Mouse (Mus musculus) megakaryocyte, embryonic 14.5 days (primary cell): ENCODE data around the gene Meiob. TPM values are rescaled to one million over a fixed set of nuclear protein-coding genes. Genes with fewer than 3 reads are reported as not detected.

Experiments used
- H3K27me3 ChIP-seq: replicated peaks from 2 replicates; pipeline ENCODE3; 2012; ENCODE audit warnings: inconsistent platforms
- H3K36me3 ChIP-seq: replicated peaks from 2 replicates; pipeline ENCODE3; 2012; ENCODE audit warnings: low read length, inconsistent platforms, mixed read lengths
- H3K4me1 ChIP-seq: 2 replicates; pipeline ENCODE4 v1.6.1; 2012; ENCODE audit warnings: inconsistent platforms
- H3K4me3 ChIP-seq: replicated peaks from 2 replicates; pipeline ENCODE3; 2012; ENCODE audit warnings: moderate library complexity, mild to moderate bottlenecking, inconsistent platforms
- H3K9me3 ChIP-seq: 2 replicates; pipeline ENCODE4 v1.6.1; 2012; ENCODE audit warnings: inconsistent platforms
- FLI1 ChIP-seq: IDR thresholded peaks from 2 replicates; pipeline ENCODE4 v1.6.1; 2012; ENCODE audit warnings: low read length, inconsistent platforms, mixed read lengths
- GATA1 ChIP-seq: IDR thresholded peaks from 3 replicates; pipeline ENCODE4 v1.6.1; 2012; ENCODE audit warnings: mixed read lengths, low read length, inconsistent platforms, borderline replicate concordance
- polyA plus RNA-seq: library from polyadenylated mRNA; stranded (reverse); fragments of >175 nt; gene quantifications from 2 replicates; pipeline ENCODE4 v1.2.3, GENCODE M21; 2012; ENCODE audit warnings: low replicate concordance; ENCODE audit not compliant: insufficient read depth

Gene Meiob
- polyA plus RNA-seq, 1 experiment: not detected

DNA sequence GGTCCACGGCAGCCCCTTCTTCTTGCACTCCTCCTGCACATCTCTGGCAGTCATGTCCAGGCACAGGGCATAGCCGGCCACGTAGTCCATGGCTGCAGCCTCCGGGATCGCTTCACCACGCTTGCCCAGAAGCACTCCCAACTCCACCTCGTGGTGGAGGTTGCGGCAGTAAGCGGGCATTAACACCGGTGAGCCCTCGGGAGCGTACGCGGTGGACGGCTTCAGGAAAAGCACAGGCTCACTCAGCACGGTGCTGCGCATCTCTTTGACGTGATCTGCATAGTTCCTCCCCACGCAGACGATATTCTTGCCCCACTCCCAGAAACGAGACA lies 45.6 kb downstream of the Meiob start:
- H3K36me3 ChIP-seq: peaks cover 26% of the 10 kb centered on the region
- TF ChIP-seq GATA1 (no peak), FLI1 (no peak)
- H3K27me3 ChIP-seq: no peaks in the 10 kb centered on the region
- H3K9me3 ChIP-seq: no peaks in the 10 kb centered on the region
- peaks cover 39% of the 10 kb centered on the region for H3K4me1 ChIP-seq
- H3K4me3 ChIP-seq: peak overlapping the region; percentile 100

- no peaks in the 10 kb centered on the region for H3K27me3 ChIP-seq
- peaks cover 38% of the 10 kb centered on the region for H3K4me1 ChIP-seq
- TF ChIP-seq GATA1 (no peak), FLI1 (no peak)
- peaks cover 30% of the 10 kb centered on the region for H3K36me3 ChIP-seq
- peak within 1 kb of the TSS; percentile 100 for H3K4me3 ChIP-seq
- H3K9me3 ChIP-seq: no peaks in the 10 kb centered on the region
Measured at GRCm38 (mm10) chr17:24850065-24850772, 46.1 kb downstream of the Meiob start, which contains the start of gene Fahd1. Gene Fahd1, minus strand, starts transcription at chr17:24850364.

- H3K36me3 ChIP-seq: peaks cover 35% of the 10 kb centered on the region
- H3K4me3 ChIP-seq: peak overlapping the region; percentile 100
- H3K4me1 ChIP-seq: peaks cover 38% of the 10 kb centered on the region
- no peaks in the 10 kb centered on the region for H3K9me3 ChIP-seq
- H3K27me3 ChIP-seq: no peaks in the 10 kb centered on the region
- TF ChIP-seq FLI1 (no peak), GATA1 (no peak)
Measured at GRCm38 (mm10) chr17:24850773-24851127, 46.7 kb downstream of the Meiob start.

DNA sequence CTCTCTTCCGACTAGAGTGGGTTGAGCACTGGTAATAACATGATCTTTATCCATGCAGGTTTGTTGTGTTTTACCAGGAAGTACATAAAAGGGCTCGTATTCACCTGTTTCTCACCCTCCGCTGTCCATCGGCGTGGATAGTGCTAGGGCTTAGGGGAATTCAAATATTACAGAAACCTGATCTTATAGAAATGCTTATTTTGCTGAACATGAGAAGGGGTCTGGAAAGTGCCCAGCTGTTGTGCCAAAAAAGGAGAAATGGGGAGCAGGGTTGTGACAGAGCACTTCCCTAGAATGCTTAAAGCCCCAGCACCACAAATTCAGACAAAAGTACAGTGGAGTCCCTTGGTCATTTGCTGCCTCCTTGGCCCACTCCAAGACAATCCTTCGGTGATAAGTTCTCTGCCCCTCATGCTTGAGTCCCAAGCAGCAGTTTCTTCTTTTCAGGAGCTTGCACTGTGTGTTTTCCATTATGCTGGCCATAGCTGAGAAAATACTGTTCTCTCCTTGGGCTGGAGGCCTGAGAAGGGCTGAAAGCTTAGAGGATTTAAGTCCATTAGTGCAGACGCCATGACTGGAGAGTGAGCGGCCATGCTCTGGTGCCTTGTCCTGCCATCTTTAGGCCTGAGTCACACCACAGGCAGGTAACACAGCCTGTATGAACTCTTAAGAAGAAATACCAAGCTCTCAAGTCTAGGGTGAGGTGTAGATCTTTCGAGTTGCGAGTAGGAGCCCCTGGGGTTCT lies 47.5 kb downstream of the Meiob start:
- peak overlapping the region; percentile 100 for H3K4me3 ChIP-seq
- TF ChIP-seq FLI1 (no peak), GATA1 (no peak)

DNA sequence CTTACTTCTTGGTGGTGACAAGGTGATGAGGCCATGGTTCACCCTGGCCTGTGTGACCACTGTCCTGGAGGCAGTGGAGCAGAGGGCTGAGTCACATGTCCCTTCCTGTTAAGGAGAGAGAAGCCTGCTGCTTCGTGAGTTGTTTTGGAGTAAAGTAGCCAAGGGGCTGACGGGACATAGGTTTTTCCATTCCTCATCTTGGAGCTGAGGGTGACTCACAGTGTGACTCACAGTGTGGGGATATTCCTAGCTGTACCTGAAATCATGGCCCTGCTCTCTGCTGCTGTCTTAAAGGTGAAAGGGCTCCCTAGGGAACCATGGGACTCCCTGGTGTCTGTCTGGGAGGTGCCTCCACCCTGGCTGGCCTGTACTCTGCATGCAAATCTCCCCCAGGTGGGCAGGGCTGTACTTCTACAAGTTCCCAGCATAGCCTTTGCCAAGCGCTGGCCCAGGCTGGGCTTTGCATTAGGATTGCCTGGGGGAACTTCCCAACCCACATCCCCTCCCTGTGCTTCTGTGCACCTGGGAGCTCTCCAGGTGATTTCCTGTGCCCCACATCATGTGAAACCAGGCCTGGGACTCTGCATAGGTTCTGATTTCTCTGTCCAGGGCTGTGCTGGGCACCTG lies 51.9 kb downstream of the Meiob start:
- H3K4me3 ChIP-seq: no peak overlapping the region
- H3K36me3 ChIP-seq: peaks cover 73% of the 10 kb centered on the region
- no peaks in the 10 kb centered on the region for H3K27me3 ChIP-seq
- peaks cover 43% of the 10 kb centered on the region for H3K4me1 ChIP-seq
- no peaks in the 10 kb centered on the region for H3K9me3 ChIP-seq
- TF ChIP-seq FLI1 (no peak), GATA1 (no peak)

More for the DNA sequence above, 47.5 kb downstream of the Meiob start:
- Histone ChIP-seq H3K27me3 (no peaks in the 10 kb centered on the region), H3K9me3 (no peaks in the 10 kb centered on the region), H3K36me3 (peaks cover 43% of the 10 kb centered on the region), H3K4me1 (peaks cover 35% of the 10 kb centered on the region)

DNA sequence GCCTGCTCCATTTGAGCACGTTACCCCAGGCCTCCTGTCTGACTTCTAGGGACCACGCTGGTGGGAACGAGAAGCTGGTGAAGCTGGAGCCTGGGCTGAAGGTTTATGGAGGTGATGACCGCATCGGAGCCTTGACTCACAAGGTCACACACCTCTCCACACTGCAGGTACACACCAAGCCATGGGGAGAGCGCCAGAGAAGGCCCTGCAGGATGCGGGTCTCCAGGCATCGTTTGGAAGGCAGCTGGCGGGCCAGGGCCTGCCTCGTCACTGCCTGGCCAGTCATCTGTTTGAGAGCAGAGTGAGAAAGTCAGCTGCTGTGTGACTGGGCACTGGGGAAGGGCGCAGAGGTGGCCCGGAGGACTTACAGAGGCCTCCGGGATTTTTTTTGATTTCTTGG lies 52.5 kb downstream of the Meiob start:
- no peaks in the 10 kb centered on the region for H3K9me3 ChIP-seq
- no peak overlapping the region for H3K4me3 ChIP-seq
- no peaks in the 10 kb centered on the region for H3K27me3 ChIP-seq
- H3K4me1 ChIP-seq: peaks cover 37% of the 10 kb centered on the region
- TF ChIP-seq FLI1: no peak
- no peak for TF ChIP-seq GATA1
- peaks cover 80% of the 10 kb centered on the region for H3K36me3 ChIP-seq

- no peak overlapping the region for H3K4me3 ChIP-seq
- peaks cover 88% of the 10 kb centered on the region for H3K36me3 ChIP-seq
- no peaks in the 10 kb centered on the region for H3K9me3 ChIP-seq
- peaks cover 34% of the 10 kb centered on the region for H3K4me1 ChIP-seq
- TF ChIP-seq FLI1: no peak
- no peak for TF ChIP-seq GATA1
- no peaks in the 10 kb centered on the region for H3K27me3 ChIP-seq
Measured at GRCm38 (mm10) chr17:24857831-24858470, 53.9 kb downstream of the Meiob start.

DNA sequence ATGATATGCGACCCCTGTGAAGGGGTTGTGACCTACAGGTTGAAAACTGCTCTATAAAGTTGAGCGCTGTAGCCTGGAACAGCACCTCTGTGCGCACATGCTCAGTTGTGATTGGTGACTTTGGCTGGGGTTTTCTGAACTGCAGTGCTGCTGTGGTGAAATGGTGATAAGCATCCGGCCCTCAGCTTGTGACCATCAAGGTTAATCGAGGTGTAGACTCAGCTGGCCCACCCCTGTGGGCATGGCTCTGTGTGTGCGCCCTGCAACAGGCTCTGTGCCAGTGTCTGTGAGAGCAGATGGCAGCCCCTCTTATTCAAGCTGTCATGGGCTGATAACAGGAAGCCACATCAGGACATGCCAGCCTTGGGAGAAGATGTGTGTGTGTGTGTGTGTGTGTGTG lies 54.9 kb downstream of the Meiob start:
- Histone ChIP-seq H3K36me3 (peaks cover 89% of the 10 kb centered on the region), H3K9me3 (no peaks in the 10 kb centered on the region), H3K27me3 (no peaks in the 10 kb centered on the region), H3K4me1 (peaks cover 28% of the 10 kb centered on the region), H3K4me3 (no peak overlapping the region)
- TF ChIP-seq GATA1 (no peak), FLI1 (no peak)

DNA sequence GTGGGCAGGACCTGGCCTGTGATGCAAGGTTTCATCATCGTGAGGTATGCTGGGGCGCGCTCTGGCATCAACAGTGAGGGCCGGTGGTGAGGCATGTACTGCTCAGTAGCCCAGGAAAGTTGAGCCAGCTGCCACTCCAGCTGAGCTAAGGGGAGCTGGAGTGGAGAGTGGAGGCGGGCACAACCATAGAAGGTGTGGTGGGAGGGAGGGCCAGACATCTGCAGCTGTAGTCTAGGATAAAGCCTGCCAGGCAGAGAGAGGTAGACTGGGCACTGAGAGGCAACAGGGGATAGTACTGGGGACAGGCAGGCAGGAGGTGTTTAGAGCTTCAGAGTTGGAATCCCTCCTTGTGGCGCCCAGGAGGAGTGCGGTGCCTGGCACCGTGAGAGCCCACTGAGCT lies 56.0 kb downstream of the Meiob start:
- H3K9me3 ChIP-seq: no peaks in the 10 kb centered on the region
- H3K4me3 ChIP-seq: peak overlapping the region; percentile 23
- peaks cover 28% of the 10 kb centered on the region for H3K4me1 ChIP-seq
- no peaks in the 10 kb centered on the region for H3K27me3 ChIP-seq
- no peak for TF ChIP-seq GATA1
- no peak for TF ChIP-seq FLI1
- H3K36me3 ChIP-seq: peaks cover 92% of the 10 kb centered on the region
